Mouse (Mus musculus) kidney, postnatal 25 days (tissue): ENCODE measurements around the gene Slc35c2.

Experiments
- DNase-seq, 2 experiments: peaks; one replicate each; pipeline ENCODE4 v3.0.0; 2021; ENCODE audit warnings: mixed read lengths in 2 of 2

The Slc35c2 gene

GRCm38 (mm10) chr2:165234613-165235291 lies 52.9 kb downstream of the Slc35c2 start, which contains the start of gene Cdh22:
TSS of gene Cdh22 (minus strand) at chr2:165234853.
- peak; percentile 40 to 50 for DNase-seq

GRCm38 (mm10) chr2:165234291-165234612 lies 53.4 kb downstream of the Slc35c2 start:
- no peak for DNase-seq

- peak; percentile 57 to 61 for DNase-seq
These were observed 54.0 kb downstream of the Slc35c2 start for GRCm38 (mm10) chr2:165233491-165234290.

- no peak for DNase-seq
These were observed 58.6 kb downstream of the Slc35c2 start for GRCm38 (mm10) chr2:165229050-165229449.
